Mouse (Mus musculus) hindbrain, embryonic 10.5 days (tissue): ENCODE results near the gene Vps37b. TPM values are rescaled to one million over a fixed set of nuclear protein-coding genes. Genes with fewer than 3 reads are reported as not detected.

Experiments used
- DNase-seq: peaks from one replicate; pipeline ENCODE4 v3.0.0-alpha.2; 2017; ENCODE audit warnings: low spot score
- H3K27ac ChIP-seq: fragments of 300-500 bp; sonication (generic); 2 replicates; pipeline ENCODE4 v1.5.1; 2016; ENCODE audit warnings: mild to moderate bottlenecking, moderate library complexity
- H3K27me3 ChIP-seq: fragments of 300-500 bp; sonication (generic); 2 replicates; pipeline ENCODE4 v1.6.1; 2016; ENCODE audit warnings: mild to moderate bottlenecking; ENCODE audit not compliant: poor library complexity, insufficient read depth, severe bottlenecking
- H3K36me3 ChIP-seq: fragments of 300-500 bp; sonication (generic); 2 replicates; pipeline ENCODE4 v1.6.1; 2016; ENCODE audit warnings: mild to moderate bottlenecking, moderate library complexity
- H3K4me1 ChIP-seq: fragments of 300-500 bp; sonication (generic); replicated peaks from 2 replicates; pipeline ENCODE4 v1.6.1; 2016; ENCODE audit warnings: mild to moderate bottlenecking
- H3K4me3 ChIP-seq: fragments of 300-500 bp; sonication (generic); 2 replicates; pipeline ENCODE4 v1.5.1; 2016; ENCODE audit warnings: mild to moderate bottlenecking, moderate library complexity
- H3K9me3 ChIP-seq: fragments of 300-500 bp; sonication (generic); 2 replicates; pipeline ENCODE4 v1.6.1; 2016; ENCODE audit warnings: mild to moderate bottlenecking, moderate library complexity
- WGBS: fragments of 180-500 bp; shearing (Covaris S2); methylation state at CpG from one replicate; pipeline ENCODE4 v1.1.7; 2016; 5-methylcytosine and 5-hydroxymethylcytosine counted together
- polyA plus RNA-seq: library from polyadenylated mRNA; unstranded; fragments of >200 nt; fragmentation: Nextera tagmentation; extraction: Ambion mirVana; gene quantifications from 2 replicates; pipeline ENCODE4 v1.2.1, GENCODE M21; 2016

The Vps37b gene
- polyA plus RNA-seq, 1 experiment from 2014 or later: 71.8 TPM

DNA sequence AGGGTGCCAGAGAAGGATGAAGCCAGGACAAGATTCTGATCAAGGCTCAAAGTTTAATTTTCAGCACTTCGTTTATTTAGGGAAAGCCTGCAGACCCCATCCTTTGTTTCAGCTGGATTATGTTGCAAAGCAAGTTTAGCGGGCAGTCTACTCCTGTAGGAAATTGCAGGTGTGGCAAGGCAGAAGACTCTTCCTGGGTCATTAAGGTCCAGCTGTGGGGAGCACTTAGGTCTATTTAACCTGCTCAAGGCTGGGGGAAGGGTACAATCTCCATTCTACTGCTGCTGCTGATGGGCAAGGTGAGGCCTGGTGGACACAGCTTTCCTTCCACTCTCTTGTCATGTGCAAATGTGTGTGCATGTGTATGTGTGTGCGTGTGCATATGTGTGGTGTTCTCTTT lies 73.1 kb downstream of the Vps37b start:
- DNase-seq: no peak
- WGBS: 73% methylated on average over 3 of the region's 3 CpGs
- Histone ChIP-seq H3K4me3 (no peak overlapping the region), H3K4me1 (peaks cover 13% of the 10 kb centered on the region), H3K27me3 (no peaks in the 10 kb centered on the region), H3K27ac (no peak overlapping the region), H3K36me3 (no peaks in the 10 kb centered on the region), H3K9me3 (no peaks in the 10 kb centered on the region)

DNA sequence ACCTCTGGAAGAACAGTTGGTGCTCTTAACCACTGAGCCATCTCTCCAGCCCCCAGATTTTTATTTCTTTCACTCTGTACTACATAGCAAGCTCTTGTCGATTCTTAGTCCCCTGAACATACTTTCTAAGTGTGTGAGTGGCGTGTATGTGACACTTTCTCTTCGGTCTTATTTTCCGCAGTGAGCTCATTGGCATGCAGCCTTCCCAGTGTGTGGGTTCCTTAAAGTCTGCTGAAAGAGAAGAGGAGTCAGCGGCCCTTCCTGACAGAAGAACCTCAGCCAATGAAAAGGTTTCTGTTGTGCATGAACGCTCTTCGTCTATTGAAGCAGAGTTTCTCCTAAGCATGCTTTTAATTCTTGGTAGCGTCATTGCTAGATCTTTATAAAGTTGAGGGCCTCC lies 74.9 kb downstream of the Vps37b start:
- 77% methylated on average over 8 of the region's 8 CpGs for WGBS
- peaks cover 13% of the 10 kb centered on the region for H3K4me1 ChIP-seq
- no peak for DNase-seq
- H3K27me3 ChIP-seq: no peaks in the 10 kb centered on the region
- no peaks in the 10 kb centered on the region for H3K36me3 ChIP-seq
- no peak overlapping the region for H3K27ac ChIP-seq
- H3K4me3 ChIP-seq: no peak overlapping the region
- no peaks in the 10 kb centered on the region for H3K9me3 ChIP-seq

Other genes starting within 250 kb of the Vps37b start
- gene Hcar2, start 166.8 kb downstream of the Vps37b start, polyA plus RNA-seq: 0.08 TPM in 1 of 2 replicates, not detected in the other
- not detected in 2 replicates for gene Hcar1, start 152.2 kb downstream of the Vps37b start, polyA plus RNA-seq
- 152 and 166 TPM in 2 replicates for gene Denr, start 125.1 kb downstream of the Vps37b start, polyA plus RNA-seq
- gene Gm43518, start 104.9 kb downstream of the Vps37b start, polyA plus RNA-seq: 1.9 and 2.7 TPM in 2 replicates
- 5.1 and 6.6 TPM in 2 replicates for gene Ccdc62, start 101.6 kb downstream of the Vps37b start, polyA plus RNA-seq
- gene Hip1r, start 58.6 kb downstream of the Vps37b start, polyA plus RNA-seq: 12.2 and 12.5 TPM in 2 replicates
- 1.3 and 1.9 TPM in 2 replicates for gene Abcb9, start 63.5 kb upstream of the Vps37b start, polyA plus RNA-seq
- gene Ogfod2, start 80.0 kb upstream of the Vps37b start, polyA plus RNA-seq: 20.9 and 23.9 TPM in 2 replicates
- gene Arl6ip4, start 83.8 kb upstream of the Vps37b start, polyA plus RNA-seq: 117 and 126 TPM in 2 replicates
- gene Pitpnm2, start 217.5 kb upstream of the Vps37b start, polyA plus RNA-seq: 3.2 and 3.6 TPM in 2 replicates